Mouse (Mus musculus): Measurements from ENCODE around the gene Adgrg2. TPM values are rescaled to one million over a fixed set of nuclear protein-coding genes. Genes with fewer than 3 reads are reported as not detected.

The Adgrg2 gene
- polyA plus RNA-seq, 1 experiment from 2014 or later: 2.8 TPM

- no peaks in the 10 kb centered on the region for H3K4me1 ChIP-seq (ENCODE audit: control insufficient read depth, insufficient read depth, low read length)
These were observed 33.2 kb downstream of the Adgrg2 start for GRCm38 (mm10) chrX:160423737-160424136.

GRCm38 (mm10) chrX:160426486-160426885 is 36.0 kb downstream of the Adgrg2 start:
- ATAC-seq (ENCODE audit: low FRiP score, low TSS enrichment) (no peak), DNase-seq (no peak)
- Histone ChIP-seq H3K4me3 (replicated peaks; ENCODE audit: low read depth, low read length) (no peak overlapping the region), H3K9me3 (ENCODE audit: control insufficient read depth, low read length) (no peaks in the 10 kb centered on the region), H3K4me1 (ENCODE audit: control insufficient read depth, insufficient read depth, low read length) (no peaks in the 10 kb centered on the region), H3K27me3 (ENCODE audit: control insufficient read depth, insufficient read depth, low read length) (peaks cover 3% of the 10 kb centered on the region), H3K27ac (replicated peaks; ENCODE audit: low read depth, low read length) (no peak overlapping the region), H3K9ac (replicated peaks; ENCODE audit: low read length) (no peak overlapping the region), H3K36me3 (ENCODE audit: control insufficient read depth, insufficient read depth, low read length) (no peaks in the 10 kb centered on the region), H3K4me2 (ENCODE audit: low read length) (no peak overlapping the region)
- WGBS: 73% methylated on average over 1 of the region's 1 CpGs

More at GRCm38 (mm10) chrX:160423737-160424136, 33.2 kb downstream of the Adgrg2 start:
- H3K36me3 ChIP-seq (ENCODE audit: control insufficient read depth, insufficient read depth, low read length): no peaks in the 10 kb centered on the region
- H3K27me3 ChIP-seq (ENCODE audit: control insufficient read depth, insufficient read depth, low read length): no peaks in the 10 kb centered on the region; the same call in 1 of the 2 replicates
- no peaks in the 10 kb centered on the region for H3K9me3 ChIP-seq (ENCODE audit: control insufficient read depth, low read length)
- no peak overlapping the region for H3K4me2 ChIP-seq (ENCODE audit: low read length)
- no peak overlapping the region for H3K27ac ChIP-seq (replicated peaks; ENCODE audit: low read depth, low read length)
- ATAC-seq (ENCODE audit: low FRiP score, low TSS enrichment) (no peak), DNase-seq (no peak)
- no peak overlapping the region for H3K4me3 ChIP-seq (replicated peaks; ENCODE audit: low read depth, low read length)
- H3K9ac ChIP-seq (replicated peaks; ENCODE audit: low read length): no peak overlapping the region
- WGBS: 88% methylated on average over 1 of the region's 1 CpGs

GRCm38 (mm10) chrX:160426930-160427329 is 36.4 kb downstream of the Adgrg2 start:
- Histone ChIP-seq H3K27me3 (ENCODE audit: control insufficient read depth, insufficient read depth, low read length) (peaks cover 3% of the 10 kb centered on the region), H3K27ac (replicated peaks; ENCODE audit: low read depth, low read length) (no peak overlapping the region), H3K9ac (replicated peaks; ENCODE audit: low read length) (no peak overlapping the region), H3K9me3 (ENCODE audit: control insufficient read depth, low read length) (no peaks in the 10 kb centered on the region), H3K4me2 (ENCODE audit: low read length) (no peak overlapping the region), H3K4me1 (ENCODE audit: control insufficient read depth, insufficient read depth, low read length) (no peaks in the 10 kb centered on the region), H3K4me3 (replicated peaks; ENCODE audit: low read depth, low read length) (no peak overlapping the region), H3K36me3 (ENCODE audit: control insufficient read depth, insufficient read depth, low read length) (no peaks in the 10 kb centered on the region)
- no peak for ATAC-seq (ENCODE audit: low FRiP score, low TSS enrichment)
- 76% methylated on average over 1 of the region's 1 CpGs for WGBS
- DNase-seq: no peak

GRCm38 (mm10) chrX:160432192-160432591 is 41.7 kb downstream of the Adgrg2 start:
- Histone ChIP-seq H3K4me1 (ENCODE audit: control insufficient read depth, insufficient read depth, low read length) (no peaks in the 10 kb centered on the region), H3K9me3 (ENCODE audit: control insufficient read depth, low read length) (no peaks in the 10 kb centered on the region), H3K27me3 (ENCODE audit: control insufficient read depth, insufficient read depth, low read length) (peaks cover 3% of the 10 kb centered on the region; the same call in 1 of the 2 replicates), H3K36me3 (ENCODE audit: control insufficient read depth, insufficient read depth, low read length) (no peaks in the 10 kb centered on the region), H3K9ac (replicated peaks; ENCODE audit: low read length) (no peak overlapping the region), H3K4me2 (ENCODE audit: low read length) (no peak overlapping the region), H3K27ac (replicated peaks; ENCODE audit: low read depth, low read length) (no peak overlapping the region), H3K4me3 (replicated peaks; ENCODE audit: low read depth, low read length) (no peak overlapping the region)
- ATAC-seq (ENCODE audit: low FRiP score, low TSS enrichment) (no peak), DNase-seq (no peak)
- 91% methylated on average over 7 of the region's 7 CpGs for WGBS

- Histone ChIP-seq H3K36me3 (ENCODE audit: control insufficient read depth, insufficient read depth, low read length) (no peaks in the 10 kb centered on the region), H3K9ac (replicated peaks; ENCODE audit: low read length) (no peak overlapping the region), H3K4me1 (ENCODE audit: control insufficient read depth, insufficient read depth, low read length) (no peaks in the 10 kb centered on the region), H3K9me3 (ENCODE audit: control insufficient read depth, low read length) (no peaks in the 10 kb centered on the region), H3K4me3 (replicated peaks; ENCODE audit: low read depth, low read length) (no peak overlapping the region), H3K27me3 (ENCODE audit: control insufficient read depth, insufficient read depth, low read length) (peaks cover 4% of the 10 kb centered on the region; the same call in 1 of the 2 replicates), H3K4me2 (ENCODE audit: low read length) (no peak overlapping the region), H3K27ac (replicated peaks; ENCODE audit: low read depth, low read length) (no peak overlapping the region)
- ATAC-seq (ENCODE audit: low FRiP score, low TSS enrichment): no peak
- DNase-seq: no peak
These were observed 50.8 kb downstream of the Adgrg2 start for GRCm38 (mm10) chrX:160441272-160441671.

- Histone ChIP-seq H3K4me1 (ENCODE audit: control insufficient read depth, insufficient read depth, low read length) (no peaks in the 10 kb centered on the region), H3K9me3 (ENCODE audit: control insufficient read depth, low read length) (no peaks in the 10 kb centered on the region), H3K27me3 (ENCODE audit: control insufficient read depth, insufficient read depth, low read length) (no peaks in the 10 kb centered on the region), H3K9ac (replicated peaks; ENCODE audit: low read length) (no peak overlapping the region), H3K4me3 (replicated peaks; ENCODE audit: low read depth, low read length) (no peak overlapping the region), H3K4me2 (ENCODE audit: low read length) (no peak overlapping the region), H3K36me3 (ENCODE audit: control insufficient read depth, insufficient read depth, low read length) (no peaks in the 10 kb centered on the region), H3K27ac (replicated peaks; ENCODE audit: low read depth, low read length) (no peak overlapping the region)
- no peak for DNase-seq
- no peak for ATAC-seq (ENCODE audit: low FRiP score, low TSS enrichment)
- whole genome bisulfite sequencing: 88% methylated on average over 3 of the region's 3 CpGs
These were observed 57.9 kb downstream of the Adgrg2 start for GRCm38 (mm10) chrX:160448351-160448750.

GRCm38 (mm10) chrX:160449363-160449762 is 58.9 kb downstream of the Adgrg2 start:
- no peaks in the 10 kb centered on the region for H3K4me1 ChIP-seq (ENCODE audit: control insufficient read depth, insufficient read depth, low read length)
- no peak overlapping the region for H3K4me2 ChIP-seq (ENCODE audit: low read length)
- peak; percentile 12 for DNase-seq
- WGBS: 77% methylated on average over 2 of the region's 2 CpGs
- no peak for ATAC-seq (ENCODE audit: low FRiP score, low TSS enrichment)
- no peak overlapping the region for H3K27ac ChIP-seq (replicated peaks; ENCODE audit: low read depth, low read length)
- no peak overlapping the region for H3K9ac ChIP-seq (replicated peaks; ENCODE audit: low read length)
- H3K4me3 ChIP-seq (replicated peaks; ENCODE audit: low read depth, low read length): no peak overlapping the region
- H3K9me3 ChIP-seq (ENCODE audit: control insufficient read depth, low read length): no peaks in the 10 kb centered on the region
- no peaks in the 10 kb centered on the region for H3K36me3 ChIP-seq (ENCODE audit: control insufficient read depth, insufficient read depth, low read length)
- H3K27me3 ChIP-seq (ENCODE audit: control insufficient read depth, insufficient read depth, low read length): no peaks in the 10 kb centered on the region

- H3K9me3 ChIP-seq (ENCODE audit: control insufficient read depth, low read length): no peaks in the 10 kb centered on the region
- WGBS: 73% methylated on average over 5 of the region's 5 CpGs
- H3K9ac ChIP-seq (replicated peaks; ENCODE audit: low read length): no peak overlapping the region
- no peaks in the 10 kb centered on the region for H3K4me1 ChIP-seq (ENCODE audit: control insufficient read depth, insufficient read depth, low read length)
- ATAC-seq (ENCODE audit: low FRiP score, low TSS enrichment) (no peak), DNase-seq (no peak)
- H3K27ac ChIP-seq (replicated peaks; ENCODE audit: low read depth, low read length): no peak overlapping the region
- no peak overlapping the region for H3K4me2 ChIP-seq (ENCODE audit: low read length)
- H3K4me3 ChIP-seq (replicated peaks; ENCODE audit: low read depth, low read length): no peak overlapping the region
- no peaks in the 10 kb centered on the region for H3K36me3 ChIP-seq (ENCODE audit: control insufficient read depth, insufficient read depth, low read length)
- H3K27me3 ChIP-seq (ENCODE audit: control insufficient read depth, insufficient read depth, low read length): no peaks in the 10 kb centered on the region
These were observed 65.2 kb downstream of the Adgrg2 start for GRCm38 (mm10) chrX:160455686-160456085.

GRCm38 (mm10) chrX:160471257-160471786 is 80.8 kb downstream of the Adgrg2 start:
- no peaks in the 10 kb centered on the region for H3K4me1 ChIP-seq (ENCODE audit: control insufficient read depth, insufficient read depth, low read length)
- H3K27me3 ChIP-seq (ENCODE audit: control insufficient read depth, insufficient read depth, low read length): peaks cover 3% of the 10 kb centered on the region; the same call in 1 of the 2 replicates
- H3K36me3 ChIP-seq (ENCODE audit: control insufficient read depth, insufficient read depth, low read length): no peaks in the 10 kb centered on the region
- no peaks in the 10 kb centered on the region for H3K9me3 ChIP-seq (ENCODE audit: control insufficient read depth, low read length)
- no peak overlapping the region for H3K4me2 ChIP-seq (ENCODE audit: low read length)
- H3K9ac ChIP-seq (replicated peaks; ENCODE audit: low read length): no peak overlapping the region
- peak; percentile 32 for DNase-seq
- WGBS: 69% methylated on average over 3 of the region's 3 CpGs
- H3K27ac ChIP-seq (replicated peaks; ENCODE audit: low read depth, low read length): no peak overlapping the region
- ATAC-seq (ENCODE audit: low FRiP score, low TSS enrichment): peak; percentile 53
- no peak overlapping the region for H3K4me3 ChIP-seq (replicated peaks; ENCODE audit: low read depth, low read length)
